15 mouse cellular contexts compared by ENCODE assay signal in genomic region chr19:36916876-36917389, GRCm38 (mm10). TPM values are rescaled to one million over a fixed set of nuclear protein-coding genes. Genes with fewer than 3 reads are reported as not detected.
DNase-seq lines count a peak whose midpoint lies in the region; ATAC-seq lines count a peak whose summit lies in the region.
"Had no signal": no experiment of that assay in that cellular context is flagged by ENCODE, and none has a peak within 500 bp of the region (broad histone marks: within the 10 kb centered on the region; RNA-seq: fewer than 3 reads in every experiment).

No protein-coding gene starts in this region.

- H3K27me3 ChIP-seq in forebrain, embryonic 13.5 days, result no peaks in the 10 kb centered on the region
- no peaks in the 10 kb centered on the region for H3K27me3 ChIP-seq in hindbrain, embryonic 15.5 days
- H3K27me3 ChIP-seq in neural tube, embryonic 12.5 days (replicated peaks), result no peaks in the 10 kb centered on the region

- peaks cover 18% of the 10 kb centered on the region for H3K4me1 ChIP-seq in forebrain, embryonic 13.5 days
- peaks cover 14% of the 10 kb centered on the region for H3K4me1 ChIP-seq in hindbrain, embryonic 15.5 days (replicated peaks)
- H3K4me1 ChIP-seq in neural tube, embryonic 12.5 days, result peaks cover 2% of the 10 kb centered on the region; the same call in 1 of the 2 replicates

- WGBS in forebrain, embryonic 13.5 days, result 83% methylated on average over 1 of the region's 1 CpGs
- 71% methylated on average over 1 of the region's 1 CpGs for WGBS in hindbrain, embryonic 15.5 days
- 84% methylated on average over 1 of the region's 1 CpGs for WGBS in neural tube, embryonic 12.5 days

- H3K36me3 ChIP-seq in forebrain, embryonic 13.5 days (ENCODE audit: poor library complexity, severe bottlenecking), result no peaks in the 10 kb centered on the region
- no peaks in the 10 kb centered on the region for H3K36me3 ChIP-seq in hindbrain, embryonic 15.5 days
- H3K36me3 ChIP-seq in neural tube, embryonic 12.5 days, result no peaks in the 10 kb centered on the region

- peak overlapping the region; percentile 6; the same call in 1 of the 2 replicates for H3K4me3 ChIP-seq in forebrain, embryonic 13.5 days
- no peak overlapping the region for H3K4me3 ChIP-seq in hindbrain, embryonic 15.5 days
- 0 out of 2 replicates have a peak overlapping the region, but pooled peaks have one; percentile 2 for H3K4me3 ChIP-seq in neural tube, embryonic 12.5 days

- ATAC-seq in erythroid progenitor cell, adult 5-6 weeks (replicated peaks; ENCODE audit: low FRiP score, poor library complexity, severe bottlenecking), result peak; percentile 61
- no peak for ATAC-seq in forebrain, embryonic 13.5 days
- no peak for ATAC-seq in hindbrain, embryonic 15.5 days (ENCODE audit: low FRiP score, low read depth)
- ATAC-seq in neural tube, embryonic 12.5 days (ENCODE audit: low FRiP score, low read depth), result no peak
- ATAC-seq in monocyte, adult 5-6 weeks (replicated peaks; ENCODE audit: insufficient number of reproducible peaks, low FRiP score, low TSS enrichment, poor library complexity, severe bottlenecking), result no peak
- ATAC-seq: CD4-positive, CD25-positive, alpha-beta regulatory T cell, adult 4 months had no signal

- no peak overlapping the region for H3K9ac ChIP-seq in forebrain, embryonic 13.5 days
- no peak overlapping the region for H3K9ac ChIP-seq in hindbrain, embryonic 15.5 days
- no peak overlapping the region for H3K9ac ChIP-seq in neural tube, embryonic 12.5 days
- H3K9ac ChIP-seq: lung, embryonic 14.5 days had no signal

- no peak overlapping the region for H3K27ac ChIP-seq in forebrain, embryonic 13.5 days
- no peak overlapping the region for H3K27ac ChIP-seq in hindbrain, embryonic 15.5 days (replicated peaks)
- no peak overlapping the region for H3K27ac ChIP-seq in neural tube, embryonic 12.5 days

- no peaks in the 10 kb centered on the region for H3K9me3 ChIP-seq in forebrain, embryonic 13.5 days (replicated peaks)
- no peaks in the 10 kb centered on the region for H3K9me3 ChIP-seq in hindbrain, embryonic 15.5 days
- no peaks in the 10 kb centered on the region for H3K9me3 ChIP-seq in neural tube, embryonic 12.5 days

- DNase-seq in right cerebral cortex, postnatal 25 days, result no peak
- no peak for DNase-seq in ovary, postnatal 14 days (ENCODE audit: low spot score)
- DNase-seq: adrenal gland, postnatal 36 days; embryo, embryonic 11 days; heart, postnatal 36 days; kidney, adult 11 months; kidney, postnatal 14 days; lung, embryonic 14.5 days; thymus, postnatal 14 days had no signal

- peak overlapping the region; percentile 43 for H3K4me2 ChIP-seq in forebrain, embryonic 13.5 days
- peak overlapping the region; percentile 30; the same call in 1 of the 2 replicates for H3K4me2 ChIP-seq in hindbrain, embryonic 15.5 days
- H3K4me2 ChIP-seq in neural tube, embryonic 12.5 days (replicated peaks), result peak overlapping the region; percentile 21

RNA-seq across cellular contexts. Expression of gene Fgfbp3, which starts 2.5 kb away (rescaled TPM):
- not detected in 2 replicates for total RNA-seq in erythroid progenitor cell, adult 5-6 weeks (2015; ENCODE audit: low replicate concordance)
- 1.6 and 6.5 TPM in 2 replicates for total RNA-seq in erythroid progenitor cell, adult 5-6 weeks (2017; ENCODE audit: low replicate concordance)
- 25.5 and 26.2 TPM in 2 replicates for polyA plus RNA-seq in forebrain, embryonic 13.5 days (2015; fragmentation: Nextera tagmentation; extraction: Ambion mirVana)
- polyA plus RNA-seq in hindbrain, embryonic 15.5 days (2015; fragmentation: Nextera tagmentation; extraction: Ambion mirVana), result 57.8 and 62.4 TPM in 2 replicates
- polyA plus RNA-seq in neural tube, embryonic 12.5 days (2016; fragmentation: Nextera tagmentation; extraction: Ambion mirVana), result 99.2 and 108 TPM in 2 replicates
- total RNA-seq in monocyte, adult 5-6 weeks (2017), result 3.1 to 4.4 TPM (median 3.4 TPM) in 3 replicates
- polyA plus RNA-seq: CD4-positive, CD25-positive, alpha-beta regulatory T cell, adult 4 months had no signal

RNA-seq across cellular contexts. Expression of gene Btaf1, which starts 8.9 kb away (rescaled TPM):
- total RNA-seq in erythroid progenitor cell, adult 5-6 weeks (2015; ENCODE audit: low replicate concordance), result 90.5 and 95.2 TPM in 2 replicates
- total RNA-seq in erythroid progenitor cell, adult 5-6 weeks (2017; ENCODE audit: low replicate concordance), result 178 and 227 TPM in 2 replicates
- polyA plus RNA-seq in forebrain, embryonic 13.5 days (2015; fragmentation: Nextera tagmentation; extraction: Ambion mirVana), result 11.0 and 12.3 TPM in 2 replicates
- polyA plus RNA-seq in hindbrain, embryonic 15.5 days (2015; fragmentation: Nextera tagmentation; extraction: Ambion mirVana), result 9.0 and 9.8 TPM in 2 replicates
- polyA plus RNA-seq in neural tube, embryonic 12.5 days (2016; fragmentation: Nextera tagmentation; extraction: Ambion mirVana), result 15.7 and 17.3 TPM in 2 replicates
- total RNA-seq in monocyte, adult 5-6 weeks (2017), result 69.8 to 97.4 TPM (median 81.6 TPM) in 3 replicates
